Mouse (Mus musculus) hindbrain, postnatal 0 days (tissue): Measurements from ENCODE around the gene Gpr146. TPM values are rescaled to one million over a fixed set of nuclear protein-coding genes. Genes with fewer than 3 reads are reported as not detected.

ENCODE experiments used
- ATAC-seq: fragments of 200-750 bp; cut with Nextera tagmentation; 2 replicates; pipeline ENCODE4 v1.8.0; 2017; ENCODE audit warnings: mild to moderate bottlenecking, moderate TSS enrichment, moderate library complexity
- DNase-seq: peaks from one replicate; pipeline ENCODE4 v3.0.0-alpha.2; 2015; ENCODE audit warnings: low spot score
- H3K27ac ChIP-seq: fragments of 300-500 bp; sonication (generic); 2 replicates; pipeline ENCODE4 v1.5.1; 2014; ENCODE audit warnings: mild to moderate bottlenecking
- H3K27me3 ChIP-seq: fragments of 300-500 bp; sonication (generic); 2 replicates; pipeline ENCODE4 v1.6.1; 2014; ENCODE audit warnings: low read length, mixed read lengths; ENCODE audit not compliant: insufficient read depth
- H3K36me3 ChIP-seq: fragments of 300-500 bp; sonication (generic); 2 replicates; pipeline ENCODE4 v1.6.1; 2014; ENCODE audit warnings: low read length, mixed read lengths; ENCODE audit not compliant: insufficient read depth
- H3K4me1 ChIP-seq: fragments of 300-500 bp; sonication (generic); 2 replicates; pipeline ENCODE4 v1.6.1; 2014; ENCODE audit warnings: antibody characterized with exemption, low read length, mixed read lengths; ENCODE audit not compliant: insufficient read depth
- H3K4me2 ChIP-seq: fragments of 300-500 bp; sonication (generic); 2 replicates; pipeline ENCODE4 v1.6.1; 2014; ENCODE audit warnings: low read depth, mild to moderate bottlenecking, low read length, moderate library complexity, mixed read lengths
- H3K4me3 ChIP-seq: fragments of 300-500 bp; sonication (generic); 2 replicates; pipeline ENCODE4 v1.5.1; 2014; ENCODE audit warnings: low read length
- H3K9ac ChIP-seq: fragments of 300-500 bp; sonication (generic); replicated peaks from 2 replicates; pipeline ENCODE4 v1.6.1; 2014; ENCODE audit warnings: mild to moderate bottlenecking, low read length, moderate library complexity, mixed read lengths
- H3K9me3 ChIP-seq: fragments of 300-500 bp; sonication (generic); 2 replicates; pipeline ENCODE4 v1.6.1; 2016; ENCODE audit warnings: low read length, mixed read lengths
- CTCF ChIP-seq: IDR thresholded peaks from 2 replicates; pipeline ENCODE4 v1.5.1; 2016; ENCODE audit warnings: antibody characterized with exemption, control low read depth, low read depth
- WGBS: fragments of 180-500 bp; shearing (Covaris S2); extraction: QIAGEN DNeasy Blood & Tissue Kit; methylation state at CpG from one replicate; pipeline ENCODE4 v1.1.7; 2014; 5-methylcytosine and 5-hydroxymethylcytosine counted together
- polyA plus RNA-seq: library from polyadenylated mRNA; unstranded; fragments of >200 nt; fragmentation: Nextera tagmentation; extraction: Ambion mirVana; gene quantifications from 2 replicates; pipeline ENCODE4 v1.2.1, GENCODE M21; 2015
- total RNA-seq: library from RNA; depleted of rRNA; stranded (reverse); fragments of >200 nt; gene quantifications from 2 replicates; pipeline ENCODE4 v1.2.3, GENCODE M21; 2014

Gpr146 gene
- total and polyA plus RNA-seq, 2 experiments from 2014 or later, result 4.4 to 8.1 TPM

DNA sequence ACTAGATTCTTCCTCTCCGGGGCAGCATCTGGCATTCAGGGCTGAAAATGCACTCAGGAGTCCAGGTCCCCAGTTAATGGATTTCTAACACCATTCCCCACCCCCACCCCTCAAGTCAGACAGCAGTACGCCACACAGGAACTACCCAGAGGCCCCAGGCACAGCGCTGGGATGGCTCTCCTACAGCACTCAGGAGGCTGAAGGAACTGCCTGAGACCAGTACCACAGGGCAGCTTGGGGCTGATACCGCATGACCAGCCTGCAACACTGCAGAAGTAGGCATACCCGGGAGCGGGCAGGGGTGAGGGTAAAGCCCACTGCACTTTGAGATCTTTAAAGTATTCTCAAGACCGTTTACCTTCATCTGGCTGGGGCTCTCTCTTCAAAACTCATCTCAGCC lies 28.0 kb downstream of the Gpr146 start:
- Histone ChIP-seq H3K9me3 (no peaks in the 10 kb centered on the region), H3K4me3 (no peak overlapping the region), H3K9ac (no peak overlapping the region), H3K27me3 (no peaks in the 10 kb centered on the region), H3K27ac (no peak overlapping the region; the same call in 1 of the 2 replicates), H3K36me3 (no peaks in the 10 kb centered on the region), H3K4me2 (no peak overlapping the region), H3K4me1 (0 out of 2 replicates have a peak, but pooled peaks cover 5% of the 10 kb centered on the region)
- no peak for ATAC-seq
- DNase-seq, result no peak
- no peak for TF ChIP-seq CTCF
- 78% methylated on average over 7 of the region's 7 CpGs for WGBS

DNA sequence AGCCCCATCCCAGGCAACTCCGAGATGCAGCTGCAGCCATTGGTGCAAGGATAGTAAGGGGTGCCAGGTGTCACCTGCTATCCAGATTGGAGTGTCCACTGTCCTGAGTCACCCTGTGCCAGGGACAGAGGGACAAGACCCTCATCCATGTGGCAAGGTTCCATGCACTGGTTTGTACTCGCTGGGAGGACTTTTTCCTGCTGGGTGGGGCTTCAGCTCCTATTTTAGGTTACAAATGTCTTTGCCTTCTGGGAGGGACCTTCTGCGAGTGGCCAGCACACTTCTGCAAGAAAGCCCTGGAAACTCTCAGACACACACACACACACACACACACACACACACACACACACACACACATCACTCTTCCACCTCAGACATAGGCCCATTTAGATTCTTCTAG lies 28.5 kb downstream of the Gpr146 start:
- DNase-seq (no peak), ATAC-seq (no peak)
- no peak for TF ChIP-seq CTCF
- H3K4me3 ChIP-seq, result no peak overlapping the region
- no peak overlapping the region for H3K4me2 ChIP-seq
- H3K9me3 ChIP-seq, result no peaks in the 10 kb centered on the region
- H3K4me1 ChIP-seq, result 0 out of 2 replicates have a peak, but pooled peaks cover 5% of the 10 kb centered on the region
- no peak overlapping the region for H3K27ac ChIP-seq
- WGBS, result 82% methylated on average over 3 of the region's 3 CpGs
- H3K9ac ChIP-seq, result no peak overlapping the region
- H3K36me3 ChIP-seq, result no peaks in the 10 kb centered on the region
- H3K27me3 ChIP-seq, result no peaks in the 10 kb centered on the region

DNA sequence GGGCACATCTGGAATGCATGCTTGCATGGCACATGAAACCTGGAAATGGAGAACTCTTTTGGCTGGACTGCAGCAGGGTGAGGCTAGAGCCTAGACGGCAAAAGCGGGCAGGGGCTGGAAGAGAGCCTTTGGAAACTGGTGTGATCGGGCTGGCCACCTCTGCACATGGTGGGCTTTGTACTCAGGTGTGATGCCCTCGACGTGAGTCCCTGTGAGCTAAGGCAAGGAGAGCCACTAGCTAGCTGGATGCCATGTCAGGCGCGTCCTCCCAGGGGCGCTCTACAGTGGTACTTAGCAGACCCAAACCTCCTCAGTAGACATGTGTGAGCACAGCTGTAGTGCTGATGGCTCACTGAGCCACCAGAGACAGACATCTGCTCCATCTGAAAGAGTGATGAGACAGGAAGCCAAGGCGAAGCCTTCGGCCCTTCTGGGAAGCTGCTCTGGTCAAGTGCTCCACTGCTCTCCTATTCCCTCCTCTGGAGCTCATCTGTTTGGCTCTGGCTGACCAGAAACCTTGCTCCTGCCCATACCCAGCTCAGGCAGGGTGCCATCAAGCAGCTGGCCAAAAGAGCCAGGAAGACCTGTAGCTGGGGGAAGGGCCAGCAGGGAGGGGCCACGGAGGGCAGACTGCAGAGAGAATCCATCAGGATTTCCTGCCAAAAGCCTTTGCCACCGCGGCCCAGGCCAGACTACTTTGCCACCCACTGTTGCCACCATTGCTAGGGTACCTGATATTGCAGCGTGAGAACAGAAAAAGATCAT lies 29.8 kb downstream of the Gpr146 start:
- 77% methylated on average over 14 of the region's 14 CpGs for WGBS
- no peak for TF ChIP-seq CTCF
- Histone ChIP-seq H3K27me3 (no peaks in the 10 kb centered on the region), H3K4me1 (0 out of 2 replicates have a peak, but pooled peaks cover 5% of the 10 kb centered on the region), H3K9ac (no peak overlapping the region), H3K36me3 (no peaks in the 10 kb centered on the region), H3K4me2 (no peak overlapping the region), H3K4me3 (no peak overlapping the region), H3K27ac (no peak overlapping the region), H3K9me3 (no peaks in the 10 kb centered on the region)
- ATAC-seq (no peak), DNase-seq (peak; percentile 31)

- H3K9me3 ChIP-seq, result no peaks in the 10 kb centered on the region
- no peak for DNase-seq
- no peaks in the 10 kb centered on the region for H3K36me3 ChIP-seq
- no peak for ATAC-seq
- no peaks in the 10 kb centered on the region for H3K27me3 ChIP-seq
- WGBS, result 75% methylated on average over 7 of the region's 7 CpGs
- no peak overlapping the region for H3K4me3 ChIP-seq
- no peak overlapping the region for H3K9ac ChIP-seq
- 0 out of 2 replicates have a peak, but pooled peaks cover 5% of the 10 kb centered on the region for H3K4me1 ChIP-seq
- H3K4me2 ChIP-seq, result no peak overlapping the region
- TF ChIP-seq CTCF, result no peak; the same call in 1 of the 2 replicates
- H3K27ac ChIP-seq, result no peak overlapping the region
These were observed 31.0 kb downstream of the Gpr146 start for GRCm38 (mm10) chr5:139408511-139408910.

- 62% methylated on average over 12 of the region's 12 CpGs for WGBS
- Histone ChIP-seq H3K9me3 (no peaks in the 10 kb centered on the region), H3K4me2 (no peak overlapping the region), H3K4me3 (no peak overlapping the region), H3K27me3 (no peaks in the 10 kb centered on the region), H3K36me3 (no peaks in the 10 kb centered on the region), H3K4me1 (0 out of 2 replicates have a peak, but pooled peaks cover 5% of the 10 kb centered on the region), H3K9ac (no peak overlapping the region), H3K27ac (no peak overlapping the region)
- ATAC-seq (no peak), DNase-seq (no peak)
- TF ChIP-seq CTCF, result no peak
These were observed 31.9 kb downstream of the Gpr146 start for GRCm38 (mm10) chr5:139409412-139409811.

DNA sequence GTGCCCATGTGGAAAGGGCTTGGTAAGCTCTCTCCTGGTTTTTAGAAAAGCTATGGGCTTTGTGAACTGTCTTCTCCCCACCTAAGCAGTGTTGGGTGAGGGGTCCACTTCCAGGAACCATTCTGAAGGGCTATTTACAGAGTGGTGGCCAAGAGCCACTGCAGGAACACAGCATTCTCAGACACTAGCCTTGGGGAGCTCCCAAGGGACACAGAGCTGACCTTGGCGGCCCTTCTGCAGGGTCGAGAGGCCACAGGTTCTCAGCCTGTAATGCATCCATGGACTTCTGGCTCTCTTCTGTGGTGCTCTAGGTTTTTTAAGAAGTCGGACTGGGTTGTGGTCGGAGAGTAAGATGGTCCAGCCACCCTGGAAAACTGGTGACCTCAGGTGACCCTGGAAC lies 32.6 kb downstream of the Gpr146 start:
- 86% methylated on average over 4 of the region's 4 CpGs for WGBS
- DNase-seq, result no peak
- TF ChIP-seq CTCF, result no peak

GRCm38 (mm10) chr5:139411117-139411516 lies 33.6 kb downstream of the Gpr146 start:
- Histone ChIP-seq H3K9me3 (no peaks in the 10 kb centered on the region), H3K9ac (no peak overlapping the region), H3K4me1 (peaks cover 7% of the 10 kb centered on the region; the same call in 1 of the 2 replicates), H3K27ac (no peak overlapping the region), H3K4me2 (no peak overlapping the region), H3K27me3 (no peaks in the 10 kb centered on the region), H3K4me3 (no peak overlapping the region), H3K36me3 (no peaks in the 10 kb centered on the region)
- DNase-seq (no peak), ATAC-seq (no peak)
- 84% methylated on average over 6 of the region's 6 CpGs for WGBS
- TF ChIP-seq CTCF, result no peak

More for the DNA sequence above, 32.6 kb downstream of the Gpr146 start:
- Histone ChIP-seq H3K36me3 (no peaks in the 10 kb centered on the region), H3K9ac (no peak overlapping the region), H3K9me3 (no peaks in the 10 kb centered on the region), H3K27ac (no peak overlapping the region), H3K4me2 (no peak overlapping the region), H3K27me3 (no peaks in the 10 kb centered on the region), H3K4me1 (peaks cover 7% of the 10 kb centered on the region; the same call in 1 of the 2 replicates), H3K4me3 (no peak overlapping the region)
- ATAC-seq, result no peak
